Mouse (Mus musculus) right cerebral cortex, adult 2 months (tissue): Measurements from ENCODE around the gene Zfp846.
A peak's percentile ranks its signal among the peaks of the same experiment; 100 is the strongest.

Source experiments
- DNase-seq, 2 experiments: peaks; one replicate each; pipeline ENCODE4 v3.0.0; 2021 to 2022; ENCODE audit warnings: low spot score in 2 of 2

The Zfp846 gene

GRCm38 (mm10) chr9:20636790-20637189, 55.7 kb downstream of the Zfp846 start:
- DNase-seq, result no peak

- no peak for DNase-seq
These were observed 57.5 kb downstream of the Zfp846 start for GRCm38 (mm10) chr9:20638552-20638951.

DNA sequence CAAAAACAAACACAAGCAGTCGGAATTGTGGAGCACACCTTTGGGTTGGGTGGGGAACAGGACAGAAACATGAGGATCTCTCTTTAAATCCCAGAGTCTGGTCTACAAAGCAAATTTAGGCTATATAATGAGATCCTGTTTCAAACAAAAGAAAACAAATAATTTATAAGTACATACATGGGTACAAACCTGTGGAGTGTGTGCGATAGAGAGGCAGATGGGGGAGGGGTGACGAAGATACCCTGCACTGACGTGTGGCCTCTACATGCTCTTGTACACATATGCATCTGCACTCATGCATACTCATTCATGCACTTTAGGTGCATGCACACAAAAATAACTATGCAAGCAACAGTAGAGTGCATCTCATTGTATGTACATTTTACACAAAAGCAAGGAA, 58.4 kb downstream of the Zfp846 start:
- no peak for DNase-seq

DNA sequence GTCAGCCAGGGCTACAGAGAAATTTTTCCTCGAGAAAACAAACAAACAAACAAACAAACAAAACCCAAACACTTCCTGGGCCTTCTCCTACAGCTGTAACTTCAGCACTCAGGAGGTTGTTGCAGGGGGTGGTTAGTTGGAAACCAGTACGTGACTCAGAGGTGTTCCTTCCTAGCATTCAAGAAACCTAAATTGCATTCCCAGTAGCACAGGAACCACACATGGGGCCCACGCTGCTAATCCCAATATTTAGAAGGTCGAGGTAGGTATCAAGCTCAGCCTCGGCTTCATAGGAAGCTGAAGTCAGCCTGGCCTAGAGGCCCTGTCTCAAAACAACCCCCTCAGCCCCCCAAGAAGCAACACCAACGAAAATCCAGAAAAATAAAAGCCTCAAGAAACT, 60.4 kb downstream of the Zfp846 start:
- no peak for DNase-seq

DNA sequence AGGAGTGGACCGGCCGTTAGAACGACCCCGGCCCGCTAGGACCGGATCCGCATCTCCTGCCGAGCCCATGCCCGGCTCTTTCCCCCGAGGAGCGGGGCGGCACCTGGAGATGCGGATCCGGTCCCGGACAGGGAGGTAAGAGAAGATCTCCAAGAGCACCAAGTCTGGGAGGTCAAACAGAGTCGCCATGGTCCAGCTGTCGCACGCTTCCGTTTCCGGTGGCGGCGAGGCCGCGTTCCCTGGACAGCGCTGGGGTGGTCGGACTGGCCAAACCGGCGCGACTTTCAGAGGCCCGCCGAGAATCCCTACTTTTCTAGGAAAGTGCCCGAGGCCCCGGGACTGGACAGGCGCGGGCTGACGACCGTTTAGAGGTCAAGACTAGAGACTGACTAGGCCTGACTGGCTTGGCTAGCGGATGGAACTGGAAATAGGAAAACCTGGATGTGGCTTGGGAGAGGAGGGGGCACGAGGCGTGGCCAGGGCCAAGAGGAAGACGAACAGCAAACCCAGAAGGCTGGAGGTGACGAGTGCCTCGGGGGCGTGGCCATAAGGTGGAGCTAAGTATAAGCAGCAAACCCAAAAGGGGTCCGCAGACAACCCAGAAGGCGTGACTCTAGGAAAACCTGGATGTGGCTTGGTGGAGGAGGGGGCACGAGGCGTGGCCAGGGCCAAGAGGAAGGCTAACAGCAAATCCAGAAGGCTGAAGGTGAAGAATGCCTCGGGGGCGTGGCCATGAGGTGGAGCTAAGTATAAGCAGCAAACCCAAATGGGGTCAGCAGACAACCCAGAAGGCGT, 61.2 kb downstream of the Zfp846 start, which contains the start of gene Ubl5:
Gene Ubl5 (plus strand): TSS at position 778 of the 795 bp plus-strand sequence.
- DNase-seq, result peak; percentile 39 to 47

DNA sequence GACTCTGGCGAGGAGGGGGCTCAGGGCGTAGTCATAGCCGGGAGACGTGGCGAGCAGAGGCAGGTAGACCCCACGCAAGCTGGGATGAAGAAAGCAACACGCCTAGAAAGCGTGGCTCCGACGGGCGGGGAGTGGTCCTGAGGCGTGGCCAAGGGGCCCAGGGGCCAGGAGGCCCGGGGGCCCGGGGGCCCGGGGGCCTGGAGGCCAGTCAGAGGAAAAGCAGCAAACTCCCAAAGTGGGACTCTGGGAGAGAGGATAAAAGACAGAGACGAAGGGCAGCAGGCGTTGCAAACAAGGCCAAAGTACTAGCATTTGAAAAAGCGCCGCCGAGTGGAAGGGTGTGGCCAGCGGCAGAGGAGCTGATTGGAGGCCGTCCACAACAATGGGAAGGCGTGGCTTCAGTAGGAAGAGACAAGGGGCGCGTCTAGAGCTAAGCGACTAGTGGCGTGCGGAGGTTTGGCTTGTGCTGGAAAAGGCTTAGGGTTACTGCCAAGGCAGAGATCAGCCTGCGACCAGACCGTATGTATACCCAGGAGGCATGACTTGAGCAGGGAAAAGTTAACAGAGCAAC, 61.9 kb downstream of the Zfp846 start:
- peak; percentile 66 to 73 for DNase-seq

- no peak for DNase-seq
These were observed 62.7 kb downstream of the Zfp846 start for GRCm38 (mm10) chr9:20643781-20644180.

DNA sequence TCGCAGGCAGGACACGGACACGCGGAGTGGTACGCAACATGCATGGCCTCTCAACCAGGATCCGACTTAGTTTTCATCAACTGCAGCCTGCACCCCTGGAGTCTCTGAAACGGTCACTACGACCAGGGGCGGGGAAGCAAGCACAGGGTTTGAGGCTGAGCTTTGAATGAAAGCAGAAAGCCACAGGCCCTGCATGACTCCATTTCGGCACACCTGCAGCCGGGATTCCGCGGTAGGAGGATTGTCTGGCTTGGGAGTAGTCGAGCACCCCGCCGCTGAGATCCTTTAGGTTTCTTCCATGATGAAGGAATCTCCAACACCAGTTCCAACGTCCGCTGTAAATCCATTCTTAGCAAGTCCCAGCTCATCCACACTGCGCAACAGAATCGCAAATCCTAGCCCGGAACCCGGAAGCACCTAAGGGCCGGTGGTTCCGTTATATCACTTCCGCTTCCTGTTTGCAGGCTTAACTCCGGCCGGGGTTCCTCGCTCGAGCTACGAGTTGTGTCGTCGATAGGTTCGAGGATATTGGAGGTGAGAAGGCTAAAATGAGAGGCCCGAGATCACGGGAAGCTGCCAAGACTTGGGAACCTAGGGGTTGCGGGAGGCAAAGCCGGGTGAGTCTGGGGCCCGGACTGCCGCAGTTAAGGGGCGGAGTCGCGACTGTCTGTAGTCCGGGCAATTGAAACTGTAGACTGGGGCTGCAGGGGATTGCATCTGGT, 63.4 kb downstream of the Zfp846 start, which contains the start of gene Fbxl12:
Gene Fbxl12 (minus strand): TSS at position 408 of the 722 bp plus-strand sequence.
- peak; percentile 78 to 85 for DNase-seq

- no peak for DNase-seq
These were observed 64.0 kb downstream of the Zfp846 start for GRCm38 (mm10) chr9:20645121-20645520.

- peak; percentile 99 to 100 for DNase-seq
These were observed 70.6 kb downstream of the Zfp846 start, which contains the start of gene Pin1 for GRCm38 (mm10) chr9:20651602-20652259. TSS of gene Pin1 (plus strand) at chr9:20652095.

DNA sequence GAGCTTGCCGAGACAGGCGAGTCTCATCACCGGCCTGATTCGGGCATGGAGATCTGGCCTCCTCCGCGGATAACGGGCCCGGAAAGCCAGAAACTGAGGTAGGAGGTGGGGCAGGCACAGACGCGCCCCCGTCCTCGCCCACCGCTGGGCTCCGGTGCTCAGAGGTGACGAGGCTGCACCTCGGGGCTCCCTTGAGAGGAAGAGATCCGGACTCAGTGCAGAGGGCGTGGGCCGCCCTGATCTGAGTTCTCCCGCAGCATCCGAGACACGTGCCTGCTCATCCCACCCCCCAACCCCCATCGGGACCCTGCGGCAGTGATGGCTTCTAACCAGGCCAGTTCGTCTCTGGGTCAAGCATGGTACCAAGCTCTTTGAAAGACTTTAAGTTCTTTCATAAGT, 71.2 kb downstream of the Zfp846 start:
- no peak for DNase-seq

DNA sequence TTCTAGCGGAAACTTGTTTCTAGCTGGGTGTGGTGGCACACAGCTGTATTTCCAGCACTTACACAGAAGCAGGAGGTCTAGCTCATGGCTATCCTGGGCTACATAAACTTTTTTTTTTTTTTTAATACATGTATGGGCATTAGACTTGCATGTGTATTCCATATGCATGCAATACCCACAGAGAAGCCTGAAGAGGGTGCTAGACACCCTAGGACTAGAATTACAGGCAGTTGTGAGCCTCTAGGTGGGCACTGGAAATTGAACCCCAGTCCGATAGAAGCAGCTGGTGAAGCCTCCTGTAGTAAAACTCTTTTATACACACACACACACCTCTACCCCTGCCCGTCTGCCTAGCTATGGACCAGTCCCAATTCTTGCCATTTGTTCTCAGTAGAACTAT, 72.8 kb downstream of the Zfp846 start:
- no peak for DNase-seq
